Mouse (Mus musculus) thymus, postnatal 4 days (tissue): ENCODE measurements around the gene Gsap.

Experiments used
- DNase-seq: peaks from one replicate; pipeline ENCODE4 v3.0.0; 2021

Gene Gsap

GRCm38 (mm10) chr5:21185764-21186685 lies at the start of gene Gsap:
Gsap (plus strand) TSS chr5:21186255.
- peak; percentile 65 for DNase-seq

GRCm38 (mm10) chr5:21136575-21136974 lies 49.5 kb upstream of the Gsap start:
- no peak for DNase-seq

GRCm38 (mm10) chr5:21139505-21139904 lies 46.5 kb upstream of the Gsap start:
- no peak for DNase-seq

- DNase-seq, result peak; percentile 64
These were observed 44.9 kb upstream of the Gsap start for GRCm38 (mm10) chr5:21141133-21141551.

GRCm38 (mm10) chr5:21141626-21142025 lies 44.4 kb upstream of the Gsap start:
- DNase-seq, result no peak

GRCm38 (mm10) chr5:21143032-21143431 lies 43.0 kb upstream of the Gsap start:
- no peak for DNase-seq

GRCm38 (mm10) chr5:21144506-21145169 lies 41.4 kb upstream of the Gsap start:
- DNase-seq, result no peak

- no peak for DNase-seq
These were observed 37.7 kb upstream of the Gsap start for GRCm38 (mm10) chr5:21148358-21148757.

- no peak for DNase-seq
These were observed 32.4 kb upstream of the Gsap start for GRCm38 (mm10) chr5:21153672-21154071.

GRCm38 (mm10) chr5:21156770-21157169 lies 29.3 kb upstream of the Gsap start:
- DNase-seq, result no peak

- no peak for DNase-seq
These were observed 26.5 kb upstream of the Gsap start for GRCm38 (mm10) chr5:21159536-21159935.

- no peak for DNase-seq
These were observed 25.3 kb upstream of the Gsap start for GRCm38 (mm10) chr5:21160781-21161180.

GRCm38 (mm10) chr5:21163421-21163820 lies 22.6 kb upstream of the Gsap start:
- no peak for DNase-seq

- DNase-seq, result no peak
These were observed 17.2 kb upstream of the Gsap start for GRCm38 (mm10) chr5:21168689-21169345.

GRCm38 (mm10) chr5:21169346-21169745 lies 16.7 kb upstream of the Gsap start:
- no peak for DNase-seq

- no peak for DNase-seq
These were observed 16.2 kb upstream of the Gsap start for GRCm38 (mm10) chr5:21169877-21170276.

- no peak for DNase-seq
These were observed 15.6 kb upstream of the Gsap start for GRCm38 (mm10) chr5:21170440-21170839.

GRCm38 (mm10) chr5:21170898-21171297 lies 15.2 kb upstream of the Gsap start:
- no peak for DNase-seq

- DNase-seq, result no peak
These were observed 14.7 kb upstream of the Gsap start for GRCm38 (mm10) chr5:21171336-21171735.

- DNase-seq, result no peak
These were observed 13.7 kb upstream of the Gsap start for GRCm38 (mm10) chr5:21172316-21172715.

GRCm38 (mm10) chr5:21175132-21176112 lies 10.6 kb upstream of the Gsap start:
- no peak for DNase-seq

- no peak for DNase-seq
These were observed 6.6 kb upstream of the Gsap start for GRCm38 (mm10) chr5:21179496-21179895.
